Comparison of ENCODE assay signal across 20 mouse cellular contexts in the genomic region with DNA sequence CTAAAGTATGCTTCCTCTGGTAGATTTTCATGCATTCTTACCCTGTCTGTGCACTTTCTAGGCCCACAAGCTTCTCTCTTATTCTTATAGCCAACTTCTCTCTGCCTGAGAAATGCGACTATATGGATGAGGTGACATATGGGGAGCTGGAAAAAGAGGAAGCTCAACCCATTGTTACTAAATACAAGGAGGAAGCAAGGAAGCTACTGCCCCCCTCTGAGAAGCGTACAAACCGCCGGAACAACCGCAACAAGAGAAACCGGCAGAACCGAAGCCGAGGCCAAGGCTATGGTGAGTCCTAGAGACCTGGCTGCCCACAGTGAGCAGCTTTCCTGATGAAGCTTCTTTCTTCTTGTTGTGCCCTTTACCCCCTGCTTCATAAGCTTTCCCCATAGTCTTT. TPM values are rescaled to one million over a fixed set of nuclear protein-coding genes. Genes with fewer than 3 reads are reported as not detected.
A peak's percentile ranks its signal among the peaks of the same experiment; 100 is the strongest.
DNase-seq lines count a peak whose midpoint lies in the region; ATAC-seq and TF ChIP-seq lines count a peak whose summit lies in the region.
"Had no signal": no experiment of that assay in that cellular context is flagged by ENCODE, and none has a peak within 500 bp of the region (broad histone marks: within the 10 kb centered on the region; RNA-seq: fewer than 3 reads in every experiment).

A gene (plus strand): TSS at position 114 of the 400 bp plus-strand sequence.

- no peaks in the 10 kb centered on the region for H3K9me3 ChIP-seq in hindbrain, embryonic 14.5 days (ENCODE audit: control insufficient read depth, low read length)
- H3K9me3 ChIP-seq in hindbrain, embryonic 12.5 days (replicated peaks): no peaks in the 10 kb centered on the region
- no peaks in the 10 kb centered on the region for H3K9me3 ChIP-seq in lung, postnatal 0 days (ENCODE audit: low read length)
- no peaks in the 10 kb centered on the region for H3K9me3 ChIP-seq in liver, postnatal 0 days (ENCODE audit: low read length)
- no peaks in the 10 kb centered on the region for H3K9me3 ChIP-seq in forebrain, postnatal 0 days (ENCODE audit: low read length)
- H3K9me3 ChIP-seq: embryonic facial prominence, embryonic 12.5 days; heart, embryonic 12.5 days; hindbrain, embryonic 13.5 days; midbrain, embryonic 12.5 days had no signal

- no peak for ATAC-seq in hindbrain, embryonic 14.5 days (ENCODE audit: low FRiP score)
- ATAC-seq in hindbrain, embryonic 12.5 days (ENCODE audit: low FRiP score): no peak
- ATAC-seq in lung, postnatal 0 days: no peak
- peak; percentile 33; the same call in 1 of the 2 replicates for ATAC-seq in liver, postnatal 0 days
- no peak for ATAC-seq in forebrain, postnatal 0 days
- ATAC-seq: intestine, embryonic 16.5 days had no signal

- no peak for TF ChIP-seq EP300 in lung, postnatal 0 days (IDR thresholded peaks at IDR 0.05)
- TF ChIP-seq EP300 in liver, postnatal 0 days (IDR thresholded peaks at IDR 0.05; ENCODE audit: low read depth): no peak

- WGBS in hindbrain, embryonic 14.5 days: 92% methylated on average over 8 of the region's 8 CpGs
- WGBS in hindbrain, embryonic 12.5 days: 92% methylated on average over 8 of the region's 8 CpGs
- WGBS in lung, postnatal 0 days: 84% methylated on average over 8 of the region's 8 CpGs
- 46% methylated on average over 8 of the region's 8 CpGs for WGBS in liver, postnatal 0 days (ENCODE audit: insufficient replicate concordance)
- WGBS in forebrain, postnatal 0 days: 85% methylated on average over 8 of the region's 8 CpGs

- no peaks in the 10 kb centered on the region for H3K27me3 ChIP-seq in hindbrain, embryonic 14.5 days (ENCODE audit: control insufficient read depth, insufficient read depth, low read length)
- H3K27me3 ChIP-seq in hindbrain, embryonic 12.5 days: no peaks in the 10 kb centered on the region
- no peaks in the 10 kb centered on the region for H3K27me3 ChIP-seq in lung, postnatal 0 days (replicated peaks; ENCODE audit: insufficient read depth, low read length)
- H3K27me3 ChIP-seq in liver, postnatal 0 days (ENCODE audit: insufficient read depth, low read length): no peaks in the 10 kb centered on the region
- no peaks in the 10 kb centered on the region for H3K27me3 ChIP-seq in forebrain, postnatal 0 days (ENCODE audit: insufficient read depth, low read length)
- H3K27me3 ChIP-seq: embryonic facial prominence, embryonic 12.5 days; heart, embryonic 12.5 days; hindbrain, embryonic 13.5 days; midbrain, embryonic 12.5 days had no signal

- DNase-seq in hindbrain, embryonic 14.5 days (ENCODE audit: low spot score): no peak
- DNase-seq in lung, postnatal 0 days (ENCODE audit: low spot score): peak; percentile 44
- no peak for DNase-seq in lung, postnatal 14 days
- no peak for DNase-seq in liver, postnatal 0 days
- DNase-seq in adrenal gland, adult 2 months: no peak
- DNase-seq in layer of hippocampus, adult 18-20 months (ENCODE audit: low spot score in 2 of 2): no peak
- DNase-seq in forebrain, postnatal 0 days: no peak
- DNase-seq: adrenal gland, postnatal 10 days; cerebellum, postnatal 25 days; thymus, postnatal 14 days had no signal

- no peak within 1 kb of the TSS for H3K4me2 ChIP-seq in hindbrain, embryonic 14.5 days (replicated peaks)
- no peak within 1 kb of the TSS for H3K4me2 ChIP-seq in hindbrain, embryonic 12.5 days (replicated peaks)
- H3K4me2 ChIP-seq in lung, postnatal 0 days (replicated peaks; ENCODE audit: low read depth, low read length): no peak within 1 kb of the TSS
- H3K4me2 ChIP-seq in liver, postnatal 0 days (ENCODE audit: low read depth, low read length): peak within 1 kb of the TSS; percentile 15; the same call in 1 of the 2 replicates
- no peak within 1 kb of the TSS for H3K4me2 ChIP-seq in forebrain, postnatal 0 days (ENCODE audit: low read depth)
- H3K4me2 ChIP-seq: embryonic facial prominence, embryonic 12.5 days; heart, embryonic 12.5 days; hindbrain, embryonic 13.5 days; midbrain, embryonic 12.5 days had no signal

- H3K36me3 ChIP-seq in hindbrain, embryonic 14.5 days (replicated peaks; ENCODE audit: control insufficient read depth, insufficient read depth): peaks cover 100% of the 10 kb centered on the region
- peaks cover 93% of the 10 kb centered on the region for H3K36me3 ChIP-seq in hindbrain, embryonic 12.5 days
- peaks cover 70% of the 10 kb centered on the region for H3K36me3 ChIP-seq in lung, postnatal 0 days (ENCODE audit: insufficient read depth, low read length)
- peaks cover 97% of the 10 kb centered on the region for H3K36me3 ChIP-seq in liver, postnatal 0 days (replicated peaks; ENCODE audit: insufficient read depth, low read length)
- peaks cover 89% of the 10 kb centered on the region for H3K36me3 ChIP-seq in forebrain, postnatal 0 days (ENCODE audit: insufficient read depth)

- TF ChIP-seq CTCF in lung, postnatal 0 days (IDR thresholded peaks at IDR 0.05): no peak
- TF ChIP-seq CTCF in liver, postnatal 0 days (IDR thresholded peaks at IDR 0.05; ENCODE audit: low read depth): no peak
- no peak for TF ChIP-seq CTCF in forebrain, postnatal 0 days (IDR thresholded peaks at IDR 0.05; ENCODE audit: low read depth)

- H3K4me3 ChIP-seq in hindbrain, embryonic 14.5 days (replicated peaks; ENCODE audit: low read length): 0 out of 2 replicates have a peak within 1 kb of the TSS, but pooled peaks have one; percentile 2
- H3K4me3 ChIP-seq in hindbrain, embryonic 12.5 days: no peak within 1 kb of the TSS
- H3K4me3 ChIP-seq in lung, postnatal 0 days (ENCODE audit: low read depth, low read length): no peak within 1 kb of the TSS
- H3K4me3 ChIP-seq in liver, postnatal 0 days (ENCODE audit: low read depth, low read length): no peak within 1 kb of the TSS
- H3K4me3 ChIP-seq in forebrain, postnatal 0 days (ENCODE audit: low read depth, low read length): no peak within 1 kb of the TSS
- H3K4me3 ChIP-seq: embryonic facial prominence, embryonic 12.5 days; heart, embryonic 12.5 days; hindbrain, embryonic 13.5 days; midbrain, embryonic 12.5 days had no signal

- no peak within 1 kb of the TSS for H3K27ac ChIP-seq in hindbrain, embryonic 14.5 days
- no peak within 1 kb of the TSS for H3K27ac ChIP-seq in hindbrain, embryonic 12.5 days
- H3K27ac ChIP-seq in lung, postnatal 0 days (ENCODE audit: low read length): no peak within 1 kb of the TSS
- H3K27ac ChIP-seq in liver, postnatal 0 days (ENCODE audit: low read depth): peak within 1 kb of the TSS; percentile 44
- H3K27ac ChIP-seq in forebrain, postnatal 0 days (ENCODE audit: low read depth, low read length): no peak within 1 kb of the TSS
- H3K27ac ChIP-seq: embryonic facial prominence, embryonic 12.5 days; hindbrain, embryonic 13.5 days; kidney, postnatal 0 days; midbrain, embryonic 12.5 days had no signal

- H3K9ac ChIP-seq in hindbrain, embryonic 14.5 days: no peak within 1 kb of the TSS
- no peak within 1 kb of the TSS for H3K9ac ChIP-seq in hindbrain, embryonic 12.5 days
- no peak within 1 kb of the TSS for H3K9ac ChIP-seq in lung, postnatal 0 days (replicated peaks; ENCODE audit: low read depth)
- H3K9ac ChIP-seq in liver, postnatal 0 days (replicated peaks): no peak within 1 kb of the TSS; the same call in 1 of the 2 replicates
- H3K9ac ChIP-seq in forebrain, postnatal 0 days: no peak within 1 kb of the TSS
- H3K9ac ChIP-seq: embryonic facial prominence, embryonic 12.5 days; heart, embryonic 12.5 days; hindbrain, embryonic 13.5 days; midbrain, embryonic 12.5 days had no signal

- no peaks in the 10 kb centered on the region for H3K4me1 ChIP-seq in hindbrain, embryonic 14.5 days (replicated peaks; ENCODE audit: control insufficient read depth, insufficient read depth, low read length)
- H3K4me1 ChIP-seq in hindbrain, embryonic 12.5 days: no peaks in the 10 kb centered on the region
- H3K4me1 ChIP-seq in lung, postnatal 0 days (ENCODE audit: insufficient read depth, low read depth, low read length): no peaks in the 10 kb centered on the region
- H3K4me1 ChIP-seq in liver, postnatal 0 days (ENCODE audit: insufficient read depth): no peaks in the 10 kb centered on the region
- no peaks in the 10 kb centered on the region for H3K4me1 ChIP-seq in forebrain, postnatal 0 days (ENCODE audit: insufficient read depth)
- H3K4me1 ChIP-seq: embryonic facial prominence, embryonic 12.5 days; heart, embryonic 12.5 days; hindbrain, embryonic 13.5 days; midbrain, embryonic 12.5 days had no signal

RNA-seq across cellular contexts. Expression of the gene that starts here (rescaled TPM):
- polyA plus RNA-seq in hindbrain, embryonic 14.5 days (2014; fragmentation: Nextera tagmentation; extraction: Ambion mirVana): not detected in 2 replicates
- not detected in 2 replicates for polyA plus RNA-seq in hindbrain, embryonic 12.5 days (2016; fragmentation: Nextera tagmentation; extraction: Ambion mirVana)
- not detected in 2 replicates for polyA plus RNA-seq in lung, postnatal 0 days (2015; fragmentation: Nextera tagmentation; extraction: Ambion mirVana)
- not detected in 2 replicates for polyA plus RNA-seq in liver, postnatal 0 days (2015; fragmentation: Nextera tagmentation; extraction: Ambion mirVana)
- total RNA-seq in adrenal gland, adult 2 months (2021): 10 to 100 TPM in 1 of 2 experiments, not detected in 1; 11.6 TPM
- polyA plus RNA-seq in adrenal gland, adult 2 months (2012; rRNA removed): not detected in 2 replicates
- not detected for total RNA-seq in layer of hippocampus, adult 18-20 months (2021)
- not detected in 2 replicates for total RNA-seq in forebrain, postnatal 0 days (2014; rRNA removed)
- not detected in 2 replicates for polyA plus RNA-seq in forebrain, postnatal 0 days (2015; fragmentation: Nextera tagmentation; extraction: Ambion mirVana)
- total RNA-seq: adrenal gland, postnatal 10 days; left cerebral cortex, postnatal 25 days had no signal
- polyA plus RNA-seq: embryonic facial prominence, embryonic 12.5 days; heart, embryonic 12.5 days; hindbrain, embryonic 13.5 days; intestine, embryonic 16.5 days; kidney, postnatal 0 days; midbrain, embryonic 12.5 days; spleen, adult 2 months; stomach, embryonic 16.5 days had no signal

Comparison
In these comparisons a context has a peak if more than half of its experiments do, and no peak if none do; other contexts are left out.
1. Peak in DNase-seq in lung, postnatal 0 days; RNA of the gene not detected or under 1 TPM.
2. Peak in ATAC-seq, H3K27ac ChIP-seq and H3K4me2 ChIP-seq in liver, postnatal 0 days; RNA of the gene not detected or under 1 TPM.